Mouse (Mus musculus) forebrain, embryonic 16.5 days (tissue): ENCODE data around the gene Scgb2b2. TPM values are rescaled to one million over a fixed set of nuclear protein-coding genes. Genes with fewer than 3 reads are reported as not detected.

ENCODE experiments used
- ATAC-seq: fragments of 200-750 bp; cut with Nextera tagmentation; 2 replicates; pipeline ENCODE4 v1.8.0; 2017; ENCODE audit warnings: mild to moderate bottlenecking, moderate library complexity
- H3K27ac ChIP-seq: fragments of 300-500 bp; sonication (generic); 2 replicates; pipeline ENCODE4 v1.5.1; 2014; ENCODE audit warnings: low read length, control low read depth
- H3K27me3 ChIP-seq: fragments of 300-500 bp; sonication (generic); replicated peaks from 2 replicates; pipeline ENCODE4 v1.6.1; 2014; ENCODE audit warnings: low read length; ENCODE audit not compliant: control insufficient read depth, insufficient read depth
- H3K36me3 ChIP-seq: fragments of 300-500 bp; sonication (generic); 2 replicates; pipeline ENCODE4 v1.6.1; 2014; ENCODE audit not compliant: control insufficient read depth, insufficient read depth
- H3K4me1 ChIP-seq: fragments of 300-500 bp; sonication (generic); replicated peaks from 2 replicates; pipeline ENCODE4 v1.6.1; 2014; ENCODE audit warnings: low read length; ENCODE audit not compliant: control insufficient read depth, insufficient read depth
- H3K4me2 ChIP-seq: fragments of 300-500 bp; sonication (generic); 2 replicates; pipeline ENCODE4 v1.6.1; 2014; ENCODE audit warnings: mild to moderate bottlenecking, low read length, control low read depth
- H3K4me3 ChIP-seq: fragments of 300-500 bp; sonication (generic); replicated peaks from 2 replicates; pipeline ENCODE4 v1.5.1; 2014; ENCODE audit warnings: mild to moderate bottlenecking, low read length, control low read depth
- H3K9ac ChIP-seq: fragments of 300-500 bp; sonication (generic); replicated peaks from 2 replicates; pipeline ENCODE4 v1.6.1; 2014; ENCODE audit warnings: low read depth, low read length, control low read depth
- H3K9me3 ChIP-seq: fragments of 300-500 bp; sonication (generic); 2 replicates; pipeline ENCODE4 v1.6.1; 2016; ENCODE audit warnings: low read length; ENCODE audit not compliant: control insufficient read depth
- WGBS: fragments of 180-500 bp; shearing (Covaris S2); extraction: QIAGEN DNeasy Blood & Tissue Kit; methylation state at CpG from one replicate; pipeline ENCODE4 v1.1.7; 2014; 5-methylcytosine and 5-hydroxymethylcytosine counted together
- polyA plus RNA-seq: library from polyadenylated mRNA; unstranded; fragments of >200 nt; fragmentation: Nextera tagmentation; extraction: Ambion mirVana; gene quantifications from 2 replicates; pipeline ENCODE4 v1.2.1, GENCODE M21; 2015

Gene Scgb2b2
- polyA plus RNA-seq = not detected in 2 replicates

DNA sequence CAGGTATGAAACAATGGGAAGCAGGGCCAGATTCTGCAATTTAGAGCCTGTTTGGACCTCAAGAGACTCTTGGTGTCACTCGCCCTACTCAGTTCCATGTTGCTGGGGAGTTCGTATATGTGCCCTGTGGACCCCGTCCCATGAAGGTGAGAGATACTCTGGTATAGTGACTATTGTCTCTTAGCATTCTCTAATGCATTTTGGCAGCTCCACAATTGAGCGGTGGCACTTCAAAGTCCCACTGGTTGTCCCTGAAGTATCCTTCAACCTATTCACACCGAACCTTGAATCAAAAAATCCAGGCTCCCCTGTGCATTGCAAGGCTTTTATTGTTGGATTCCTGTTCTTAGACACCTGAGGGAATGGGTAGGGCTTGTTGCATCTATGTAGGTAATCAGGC, at the start of gene Scgb2b2:
Gene Scgb2b2 (plus strand): TSS at position 301 of the 400 bp plus-strand sequence.
- Histone ChIP-seq H3K9me3 (peaks cover 16% of the 10 kb centered on the region), H3K4me1 (no peaks in the 10 kb centered on the region), H3K4me2 (no peak within 1 kb of the TSS), H3K27ac (no peak within 1 kb of the TSS), H3K27me3 (no peaks in the 10 kb centered on the region), H3K9ac (no peak within 1 kb of the TSS), H3K4me3 (no peak within 1 kb of the TSS), H3K36me3 (no peaks in the 10 kb centered on the region)
- WGBS = 83% methylated on average over 5 of the region's 5 CpGs
- no peak for ATAC-seq

DNA sequence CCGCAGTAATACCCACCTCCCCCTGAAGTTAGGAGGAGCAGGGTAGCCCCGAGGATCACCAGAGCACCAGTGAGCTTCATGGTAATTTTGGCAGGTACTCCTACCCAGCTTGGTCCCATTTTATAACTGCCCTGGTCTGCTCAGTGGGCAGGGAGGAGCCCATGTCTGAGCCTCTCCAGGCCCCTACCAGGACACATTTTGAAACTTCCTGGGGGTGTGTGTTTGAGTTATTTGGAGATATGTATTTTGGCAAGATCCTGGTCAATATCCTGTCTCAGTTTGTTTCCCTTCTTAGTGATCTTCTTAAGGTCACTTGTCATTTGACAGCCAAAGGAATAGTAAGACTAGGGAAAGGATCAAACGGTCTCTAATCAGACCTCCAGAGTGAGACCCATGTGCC, 1.4 kb downstream of the Scgb2b2 start, which contains the start of gene Scgb1b2:
Gene Scgb1b2 (minus strand): TSS at position 101 of the 400 bp plus-strand sequence.
- H3K4me2 ChIP-seq = no peak within 1 kb of the TSS
- H3K4me3 ChIP-seq = no peak within 1 kb of the TSS
- 81% methylated on average over 3 of the region's 3 CpGs for WGBS
- H3K4me1 ChIP-seq = no peaks in the 10 kb centered on the region
- H3K27ac ChIP-seq = no peak within 1 kb of the TSS
- H3K36me3 ChIP-seq = no peaks in the 10 kb centered on the region
- H3K27me3 ChIP-seq = no peaks in the 10 kb centered on the region
- no peak for ATAC-seq
- peaks cover 16% of the 10 kb centered on the region for H3K9me3 ChIP-seq
- no peak within 1 kb of the TSS for H3K9ac ChIP-seq

Other genes with a start within 250 kb of the Scgb2b2 start
- 21.7 and 23.4 TPM in 2 replicates for gene Fxyd5, start 248.0 kb upstream of the Scgb2b2 start, polyA plus RNA-seq
- 51.0 and 95.0 TPM in 2 replicates for gene Fxyd7, start 239.0 kb upstream of the Scgb2b2 start, polyA plus RNA-seq
- gene Fxyd1, start 233.3 kb upstream of the Scgb2b2 start, polyA plus RNA-seq = 10.7 and 14.5 TPM in 2 replicates
- gene Lgi4, start 231.2 kb upstream of the Scgb2b2 start, polyA plus RNA-seq = 0.20 and 0.24 TPM in 2 replicates
- gene Fxyd3, start 213.8 kb upstream of the Scgb2b2 start, polyA plus RNA-seq = 0.15 and 0.66 TPM in 2 replicates
- 0.88 TPM in 1 of 2 replicates, not detected in the other for gene Hpn, start 175.2 kb upstream of the Scgb2b2 start, polyA plus RNA-seq
- 4.1 and 5.3 TPM in 2 replicates for gene Scn1b, start 163.5 kb upstream of the Scgb2b2 start, polyA plus RNA-seq
- gene Gramd1a, start 134.6 kb upstream of the Scgb2b2 start, polyA plus RNA-seq = 261 and 277 TPM in 2 replicates
- not detected in 2 replicates for gene Scgb1b2, start 1.3 kb downstream of the Scgb2b2 start, polyA plus RNA-seq
- gene Scgb2b3, start 71.6 kb downstream of the Scgb2b2 start, polyA plus RNA-seq = not detected in 2 replicates
- gene Scgb1b3, start 85.1 kb downstream of the Scgb2b2 start, polyA plus RNA-seq = not detected in 2 replicates